Mouse (Mus musculus) heart, postnatal 10 days (tissue): ENCODE data around the gene Taf8. TPM values are rescaled to one million over a fixed set of nuclear protein-coding genes. Genes with fewer than 3 reads are reported as not detected.

ENCODE experiments used
- DNase-seq, 2 experiments: peaks; one replicate each; pipeline ENCODE4 v3.0.0; 2021
- intact Hi-C: fragments of 180-260 bp; cut with DNase I; formaldehyde crosslinking; loops from one replicate; pipeline ENCODE4 v1.15.1; 2025
- total RNA-seq, 2 experiments: library from RNA; stranded (reverse); gene quantifications; 2 replicates each; pipeline ENCODE4 v1.2.3; 2021

The Taf8 gene
- total RNA-seq, 2 experiments from 2014 or later = 14.0 to 15.5 TPM

- DNase-seq = no peak
- intact Hi-C loops = no loop called here
Observed at GRCm38 (mm10) chr17:47438611-47439010, 63.5 kb downstream of the Taf8 start.

- no peak for DNase-seq
- intact Hi-C loops = no loop called here
Observed at GRCm38 (mm10) chr17:47436907-47437547, 65.1 kb downstream of the Taf8 start, which contains the start of gene 1700001C19Rik. Gene 1700001C19Rik, minus strand, starts transcription at chr17:47437376.

DNA sequence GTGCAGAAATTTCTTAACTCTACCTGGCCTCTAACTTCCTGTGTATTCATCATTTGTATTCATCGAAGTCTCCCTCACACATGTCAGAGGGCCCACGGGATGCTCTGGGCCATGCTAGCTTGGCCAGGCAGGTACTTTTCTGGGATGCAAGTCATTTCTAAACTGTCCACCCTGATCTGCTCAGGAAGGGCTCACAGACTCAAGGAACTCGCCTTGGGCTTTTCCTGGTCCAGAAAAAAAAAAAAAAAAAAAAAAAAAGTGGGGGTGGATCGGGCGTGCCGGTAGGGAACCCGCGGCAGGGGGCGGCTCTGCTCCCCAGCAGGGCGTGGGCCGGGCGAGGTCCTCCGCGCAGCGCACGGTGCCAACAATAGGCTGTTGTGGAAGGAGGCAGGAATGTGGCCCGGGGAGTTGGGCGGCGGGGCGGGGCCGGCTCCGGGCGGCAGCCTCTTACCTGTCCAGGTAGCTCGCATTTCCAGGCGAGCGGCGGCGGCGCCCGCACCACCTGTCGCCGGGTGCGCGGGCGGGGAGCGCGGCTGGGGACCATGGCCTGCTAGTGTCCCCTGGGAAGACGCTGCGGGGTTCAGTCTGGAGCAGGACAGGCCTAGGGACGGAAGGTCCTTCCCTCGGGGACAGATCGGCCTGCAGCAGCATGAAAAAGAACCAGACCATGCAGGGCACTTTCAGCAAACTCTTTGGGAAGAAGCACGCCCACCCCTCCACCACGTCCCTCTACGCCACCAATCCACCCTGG lies 65.8 kb downstream of the Taf8 start, which contains the start of gene AI661453:
AI661453 (plus strand) TSS at position 460 of the 751 bp plus-strand sequence.
- no peak for DNase-seq
- intact Hi-C loops = no loop called here

Other genes starting within 250 kb of the Taf8 start
- 10 to 100 TPM; 26.8 to 28.3 TPM for gene Mrps10, start 133.4 kb downstream of the Taf8 start, total RNA-seq
- under 1 TPM in 1 of 2 experiments, not detected in 1; 0.30 TPM for gene Guca1b, start 116.9 kb downstream of the Taf8 start, total RNA-seq
- gene Guca1a, start 101.7 kb downstream of the Taf8 start, total RNA-seq = under 1 TPM; 0.52 to 0.81 TPM
- 1 to 10 TPM; 1.5 to 2.0 TPM for gene AI661453, start 65.7 kb downstream of the Taf8 start, total RNA-seq
- not detected for gene 1700001C19Rik, start 64.9 kb downstream of the Taf8 start, total RNA-seq
- gene Ccnd3, start 2.8 kb upstream of the Taf8 start, total RNA-seq = 100 to 1,000 TPM; 119 to 132 TPM
- 10 to 100 TPM; 17.2 to 19.0 TPM for gene Bysl, start 109.2 kb upstream of the Taf8 start, total RNA-seq
- gene Med20, start 109.3 kb upstream of the Taf8 start, total RNA-seq = 10 to 100 TPM; 21.9 to 23.0 TPM
- gene Gm20517, start 109.3 kb upstream of the Taf8 start, total RNA-seq = 1 to 10 TPM; 3.0 to 3.5 TPM
- 1 to 10 TPM; 5.4 to 5.5 TPM for gene Usp49, start 128.4 kb upstream of the Taf8 start, total RNA-seq
- gene Tomm6, start 186.1 kb upstream of the Taf8 start, total RNA-seq = 100 to 1,000 TPM; 150 to 154 TPM
- 1 to 10 TPM; 4.0 to 5.1 TPM for gene Frs3, start 186.7 kb upstream of the Taf8 start, total RNA-seq
- gene Gm21981, start 192.2 kb upstream of the Taf8 start, total RNA-seq = 1 to 10 TPM in 1 of 2 experiments, under 1 TPM in 1; 0.15 to 1.2 TPM
- 1 to 10 TPM; 2.8 to 3.5 TPM for gene Prickle4, start 192.4 kb upstream of the Taf8 start, total RNA-seq
- not detected for gene Pgc, start 224.6 kb upstream of the Taf8 start, total RNA-seq
- 10 to 100 TPM; 48.1 to 51.1 TPM for gene Tfeb, start 234.7 kb upstream of the Taf8 start, total RNA-seq